Mouse (Mus musculus) neural tube, embryonic 14.5 days (tissue): ENCODE measurements around the gene Oma1. TPM values are rescaled to one million over a fixed set of nuclear protein-coding genes. Genes with fewer than 3 reads are reported as not detected.

Source experiments
- ATAC-seq: fragments of 200-750 bp; cut with Nextera tagmentation; 2 replicates; pipeline ENCODE4 v1.8.0; 2017; ENCODE audit warnings: low read depth, mild to moderate bottlenecking, moderate TSS enrichment, moderate library complexity
- H3K27ac ChIP-seq: fragments of 300-500 bp; sonication (generic); 2 replicates; pipeline ENCODE4 v1.5.1; 2014; ENCODE audit warnings: low read depth, mild to moderate bottlenecking, control low read depth, low read length, moderate library complexity, mixed read lengths
- H3K27me3 ChIP-seq: fragments of 300-500 bp; sonication (generic); 2 replicates; pipeline ENCODE4 v1.6.1; 2014; ENCODE audit warnings: low read length; ENCODE audit not compliant: control insufficient read depth, insufficient read depth
- H3K36me3 ChIP-seq: fragments of 300-500 bp; sonication (generic); 2 replicates; pipeline ENCODE4 v1.6.1; 2014; ENCODE audit warnings: low read length, mixed read lengths; ENCODE audit not compliant: control insufficient read depth, insufficient read depth
- H3K4me1 ChIP-seq: fragments of 300-500 bp; sonication (generic); 2 replicates; pipeline ENCODE4 v1.6.1; 2014; ENCODE audit warnings: low read length; ENCODE audit not compliant: control insufficient read depth, insufficient read depth
- H3K4me2 ChIP-seq: fragments of 300-500 bp; sonication (generic); 2 replicates; pipeline ENCODE4 v1.6.1; 2014; ENCODE audit warnings: mild to moderate bottlenecking, low read depth, low read length, control low read depth
- H3K4me3 ChIP-seq: fragments of 300-500 bp; sonication (generic); 2 replicates; pipeline ENCODE4 v1.5.1; 2014; ENCODE audit warnings: low read depth, low read length, control low read depth, mixed read lengths
- H3K9ac ChIP-seq: fragments of 300-500 bp; sonication (generic); replicated peaks from 2 replicates; pipeline ENCODE4 v1.6.1; 2014; ENCODE audit warnings: low read depth, mild to moderate bottlenecking, control low read depth, low read length, mixed read lengths
- H3K9me3 ChIP-seq: fragments of 300-500 bp; sonication (generic); 2 replicates; pipeline ENCODE4 v1.6.1; 2016; ENCODE audit warnings: low read length; ENCODE audit not compliant: control insufficient read depth
- WGBS: fragments of 180-500 bp; shearing (Covaris S2); extraction: QIAGEN DNeasy Blood & Tissue Kit; methylation state at CpG from one replicate; pipeline ENCODE4 v1.1.7; 2014; 5-methylcytosine and 5-hydroxymethylcytosine counted together
- polyA plus RNA-seq: library from polyadenylated mRNA; unstranded; fragments of >200 nt; fragmentation: Nextera tagmentation; extraction: Ambion mirVana; gene quantifications from 2 replicates; pipeline ENCODE4 v1.2.1, GENCODE M21; 2014

Oma1 gene
- polyA plus RNA-seq, 1 experiment from 2014 or later: 9.0 TPM

- WGBS: 31% methylated on average over 3 of the region's 3 CpGs
- Histone ChIP-seq H3K9ac (peak overlapping the region; percentile 68; the same call in 1 of the 2 replicates), H3K36me3 (no peaks in the 10 kb centered on the region), H3K4me3 (peak overlapping the region; percentile 61), H3K4me1 (0 out of 2 replicates have a peak, but pooled peaks cover 6% of the 10 kb centered on the region), H3K27me3 (no peaks in the 10 kb centered on the region), H3K9me3 (no peaks in the 10 kb centered on the region), H3K4me2 (peak overlapping the region; percentile 51), H3K27ac (no peak overlapping the region; the same call in 1 of the 2 replicates)
- no peak for ATAC-seq
Measured at GRCm38 (mm10) chr4:103314526-103314910, 906 bp downstream of the Oma1 start.

GRCm38 (mm10) chr4:103315861-103316260 lies 2.2 kb downstream of the Oma1 start:
- Histone ChIP-seq H3K4me3 (no peak overlapping the region), H3K4me2 (no peak overlapping the region), H3K27me3 (no peaks in the 10 kb centered on the region), H3K36me3 (no peaks in the 10 kb centered on the region), H3K4me1 (0 out of 2 replicates have a peak, but pooled peaks cover 6% of the 10 kb centered on the region), H3K9ac (no peak overlapping the region), H3K27ac (no peak overlapping the region), H3K9me3 (no peaks in the 10 kb centered on the region)
- WGBS: 94% methylated on average over 4 of the region's 4 CpGs
- ATAC-seq: no peak

GRCm38 (mm10) chr4:103321461-103321860 lies 7.8 kb downstream of the Oma1 start:
- no peak overlapping the region for H3K9ac ChIP-seq
- no peaks in the 10 kb centered on the region for H3K4me1 ChIP-seq
- no peaks in the 10 kb centered on the region for H3K27me3 ChIP-seq
- ATAC-seq: no peak
- no peak overlapping the region for H3K27ac ChIP-seq
- WGBS: 75% methylated on average over 6 of the region's 6 CpGs
- H3K36me3 ChIP-seq: no peaks in the 10 kb centered on the region
- H3K4me3 ChIP-seq: no peak overlapping the region
- no peaks in the 10 kb centered on the region for H3K9me3 ChIP-seq
- no peak overlapping the region for H3K4me2 ChIP-seq

- 10% methylated on average over 17 of the region's 17 CpGs for WGBS
- no peak overlapping the region for H3K27ac ChIP-seq
- H3K4me2 ChIP-seq: peak overlapping the region; percentile 40
- ATAC-seq: no peak; the same call in 1 of the 2 replicates
- H3K27me3 ChIP-seq: no peaks in the 10 kb centered on the region
- H3K36me3 ChIP-seq: no peaks in the 10 kb centered on the region
- no peak overlapping the region for H3K9ac ChIP-seq
- no peak overlapping the region for H3K4me3 ChIP-seq
- no peaks in the 10 kb centered on the region for H3K4me1 ChIP-seq
- H3K9me3 ChIP-seq: no peaks in the 10 kb centered on the region
Measured at GRCm38 (mm10) chr4:103324688-103325451, 11.3 kb downstream of the Oma1 start.

GRCm38 (mm10) chr4:103326994-103327393 lies 13.4 kb downstream of the Oma1 start:
- 71% methylated on average over 3 of the region's 3 CpGs for WGBS
- no peaks in the 10 kb centered on the region for H3K27me3 ChIP-seq

GRCm38 (mm10) chr4:103329348-103329747 lies 15.7 kb downstream of the Oma1 start:
- Histone ChIP-seq H3K36me3 (no peaks in the 10 kb centered on the region), H3K4me1 (no peaks in the 10 kb centered on the region), H3K4me3 (no peak overlapping the region), H3K27ac (no peak overlapping the region), H3K4me2 (no peak overlapping the region), H3K27me3 (no peaks in the 10 kb centered on the region), H3K9me3 (no peaks in the 10 kb centered on the region), H3K9ac (no peak overlapping the region)
- ATAC-seq: no peak; the same call in 1 of the 2 replicates
- 51% methylated on average over 6 of the region's 6 CpGs for WGBS

More at GRCm38 (mm10) chr4:103326994-103327393, 13.4 kb downstream of the Oma1 start:
- Histone ChIP-seq H3K36me3 (no peaks in the 10 kb centered on the region), H3K27ac (no peak overlapping the region), H3K4me3 (no peak overlapping the region), H3K4me1 (no peaks in the 10 kb centered on the region), H3K4me2 (no peak overlapping the region), H3K9ac (no peak overlapping the region), H3K9me3 (no peaks in the 10 kb centered on the region)
- ATAC-seq: no peak

GRCm38 (mm10) chr4:103335134-103335533 lies 21.5 kb downstream of the Oma1 start:
- no peak overlapping the region for H3K27ac ChIP-seq
- no peak overlapping the region for H3K9ac ChIP-seq
- H3K27me3 ChIP-seq: no peaks in the 10 kb centered on the region
- H3K4me3 ChIP-seq: no peak overlapping the region
- no peaks in the 10 kb centered on the region for H3K36me3 ChIP-seq
- 80% methylated on average over 5 of the region's 5 CpGs for WGBS
- no peak overlapping the region for H3K4me2 ChIP-seq
- ATAC-seq: no peak
- no peaks in the 10 kb centered on the region for H3K4me1 ChIP-seq
- H3K9me3 ChIP-seq: no peaks in the 10 kb centered on the region

- Histone ChIP-seq H3K27me3 (no peaks in the 10 kb centered on the region), H3K36me3 (no peaks in the 10 kb centered on the region), H3K9me3 (no peaks in the 10 kb centered on the region), H3K27ac (no peak overlapping the region), H3K4me3 (no peak overlapping the region), H3K4me1 (no peaks in the 10 kb centered on the region), H3K9ac (no peak overlapping the region), H3K4me2 (no peak overlapping the region)
- 85% methylated on average over 1 of the region's 1 CpGs for WGBS
- no peak for ATAC-seq
Measured at GRCm38 (mm10) chr4:103340726-103341125, 27.1 kb downstream of the Oma1 start.

- Histone ChIP-seq H3K4me2 (no peak overlapping the region), H3K4me3 (no peak overlapping the region), H3K36me3 (no peaks in the 10 kb centered on the region), H3K27me3 (no peaks in the 10 kb centered on the region), H3K9me3 (no peaks in the 10 kb centered on the region), H3K4me1 (no peaks in the 10 kb centered on the region), H3K9ac (no peak overlapping the region), H3K27ac (no peak overlapping the region)
- WGBS: 82% methylated on average over 4 of the region's 4 CpGs
- no peak for ATAC-seq
Measured at GRCm38 (mm10) chr4:103341620-103342019, 28.0 kb downstream of the Oma1 start.
